Mouse (Mus musculus) MEL (cell line): Measurements from ENCODE around the gene Tmc6. TPM values are rescaled to one million over a fixed set of nuclear protein-coding genes. Genes with fewer than 3 reads are reported as not detected.

ENCODE experiments used
- DNase-seq: peaks from one replicate; pipeline ENCODE4 v3.0.0; 2011; ENCODE audit warnings: low read depth, low spot score
- H3K27ac ChIP-seq: 2 replicates; pipeline ENCODE4 v1.5.1; 2012; ENCODE audit warnings: low read depth, mild to moderate bottlenecking, control low read depth, low read length, moderate library complexity; ENCODE audit not compliant: control insufficient read depth
- H3K27me3 ChIP-seq, 2 experiments: fragments of 150-350 bp in 1 of 2; sonication (generic) in 1 of 2; 2 replicates each; pipeline ENCODE4 v1.6.1; 2012; ENCODE audit warnings: low read length in 2 of 2, mild to moderate bottlenecking in 2 of 2, improper control_type of control experiment in 1 of 2, moderate library complexity in 1 of 2; ENCODE audit not compliant: insufficient read depth in 2 of 2, control insufficient read depth in 1 of 2
- H3K36me3 ChIP-seq, 2 experiments: 2 replicates each; pipeline ENCODE4 v1.6.1; 2012 to 2014; ENCODE audit warnings: low read length in 2 of 2, improper control_type of control experiment in 1 of 2, inconsistent platforms in 1 of 2, mild to moderate bottlenecking in 1 of 2; ENCODE audit not compliant: insufficient read depth in 2 of 2, control insufficient read depth in 1 of 2
- H3K4me1 ChIP-seq, 2 experiments: fragments of 150-350 bp in 1 of 2; sonication (generic) in 1 of 2; 2 replicates each; pipeline ENCODE4 v1.6.1; 2012; ENCODE audit warnings: low read length in 2 of 2, improper control_type of control experiment in 1 of 2, mild to moderate bottlenecking in 1 of 2; ENCODE audit not compliant: insufficient read depth in 2 of 2, control insufficient read depth in 1 of 2
- H3K4me3 ChIP-seq, 2 experiments: fragments of 150-350 bp in 1 of 2; sonication (generic) in 1 of 2; 2 replicates each; pipeline ENCODE4 v1.5.1; 2012; ENCODE audit warnings: low read depth in 2 of 2, low read length in 2 of 2, mild to moderate bottlenecking in 2 of 2, moderate library complexity in 2 of 2, control low read depth in 1 of 2, improper control_type of control experiment in 1 of 2; ENCODE audit not compliant: control insufficient read depth in 1 of 2, insufficient read depth in 1 of 2
- H3K79me2 ChIP-seq: 2 replicates; pipeline ENCODE4 v1.6.1; 2012; ENCODE audit warnings: mild to moderate bottlenecking, low read length, moderate library complexity; ENCODE audit not compliant: control insufficient read depth, poor library complexity, insufficient read depth
- H3K9ac ChIP-seq: 2 replicates; pipeline ENCODE4 v1.6.1; 2012; ENCODE audit warnings: low read depth, mild to moderate bottlenecking, control low read depth, low read length, moderate library complexity; ENCODE audit not compliant: control insufficient read depth, poor library complexity, severe bottlenecking
- H3K9me3 ChIP-seq: fragments of 150-350 bp; sonication (generic); replicated peaks from 2 replicates; pipeline ENCODE4 v1.6.1; 2012; ENCODE audit warnings: mild to moderate bottlenecking, low read length, improper control_type of control experiment, moderate library complexity; ENCODE audit not compliant: insufficient read depth
- BHLHE40 ChIP-seq: IDR thresholded peaks from 2 replicates; pipeline ENCODE4 v1.6.1; 2012; ENCODE audit warnings: low read depth, mild to moderate bottlenecking, inconsistent platforms, low read length, improper control_type of control experiment, borderline replicate concordance
- CHD1 ChIP-seq: IDR thresholded peaks from 2 replicates; pipeline ENCODE4 v1.6.1; 2012; ENCODE audit warnings: low read depth, mild to moderate bottlenecking, inconsistent platforms, low read length, improper control_type of control experiment
- EP300 ChIP-seq, 2 experiments: IDR thresholded peaks; 2 replicates each; pipeline ENCODE4 v1.6.1; 2011; ENCODE audit warnings: improper control_type of control experiment in 2 of 2, low read length in 2 of 2, low read depth in 1 of 2, mild to moderate bottlenecking in 1 of 2
- ETS1 ChIP-seq: IDR thresholded peaks from 2 replicates; pipeline ENCODE4 v1.6.1; 2012; ENCODE audit warnings: low read depth, mild to moderate bottlenecking, inconsistent platforms, low read length, improper control_type of control experiment, moderate library complexity
- HCFC1 ChIP-seq: IDR thresholded peaks from 2 replicates; pipeline ENCODE4 v1.6.1; 2012; ENCODE audit warnings: low read depth, mild to moderate bottlenecking, inconsistent platforms, low read length, improper control_type of control experiment, moderate library complexity
- MAFK ChIP-seq: IDR thresholded peaks from 2 replicates; pipeline ENCODE4 v1.6.1; 2011; ENCODE audit warnings: low read depth, mild to moderate bottlenecking, low read length, improper control_type of control experiment, borderline replicate concordance
- MEF2A ChIP-seq: IDR thresholded peaks from 2 replicates; pipeline ENCODE4 v1.6.1; 2014; ENCODE audit warnings: low read depth, mild to moderate bottlenecking, inconsistent platforms, low read length, improper control_type of control experiment; ENCODE audit not compliant: poor library complexity, insufficient replicate concordance, severe bottlenecking; ENCODE audit errors: extremely low read depth
- MYB ChIP-seq: IDR thresholded peaks from 2 replicates; pipeline ENCODE4 v1.6.1; 2011; ENCODE audit warnings: mild to moderate bottlenecking, low read depth, low read length, improper control_type of control experiment
- POLR2A ChIP-seq, 2 experiments: IDR thresholded peaks; 2 replicates each; pipeline ENCODE4 v1.6.1; 2011 to 2012; ENCODE audit warnings: low read length in 2 of 2, mild to moderate bottlenecking in 2 of 2, control low read depth in 1 of 2, improper control_type of control experiment in 1 of 2, low read depth in 1 of 2, moderate library complexity in 1 of 2; ENCODE audit not compliant: control insufficient read depth in 1 of 2, insufficient read depth in 1 of 2, poor library complexity in 1 of 2
- POLR2AphosphoS2 ChIP-seq: IDR thresholded peaks from 2 replicates; pipeline ENCODE4 v1.6.1; 2011; ENCODE audit warnings: low read length, improper control_type of control experiment
- POLR2AphosphoS5 ChIP-seq: IDR thresholded peaks from 2 replicates; pipeline ENCODE4 v1.6.1; 2012; ENCODE audit warnings: low read depth, borderline replicate concordance, mild to moderate bottlenecking, inconsistent platforms, low read length, moderate library complexity, mixed read lengths
- RAD21 ChIP-seq: IDR thresholded peaks from 2 replicates; pipeline ENCODE4 v1.6.1; 2011; ENCODE audit warnings: mild to moderate bottlenecking, low read depth, low read length, improper control_type of control experiment
- RCOR1 ChIP-seq: IDR thresholded peaks from 2 replicates; pipeline ENCODE4 v1.6.1; 2012; ENCODE audit warnings: low read depth, mild to moderate bottlenecking, inconsistent platforms, low read length, improper control_type of control experiment
- SIN3A ChIP-seq: IDR thresholded peaks from 2 replicates; pipeline ENCODE4 v1.6.1; 2012; ENCODE audit warnings: low read length, improper control_type of control experiment, inconsistent platforms
- SMC3 ChIP-seq: IDR thresholded peaks from 2 replicates; pipeline ENCODE4 v1.6.1; 2011; ENCODE audit warnings: low read depth, low read length, improper control_type of control experiment
- UBTF ChIP-seq: IDR thresholded peaks from 2 replicates; pipeline ENCODE4 v1.6.1; 2012; ENCODE audit warnings: low read depth, mild to moderate bottlenecking, inconsistent platforms, low read length, improper control_type of control experiment, moderate library complexity, borderline replicate concordance; ENCODE audit not compliant: insufficient read depth
- ZC3H11A ChIP-seq: IDR thresholded peaks from 2 replicates; pipeline ENCODE4 v1.6.1; 2012; ENCODE audit warnings: low read depth, mild to moderate bottlenecking, inconsistent platforms, low read length, improper control_type of control experiment
- ZKSCAN1 ChIP-seq: IDR thresholded peaks from 2 replicates; pipeline ENCODE4 v1.6.1; 2012; ENCODE audit warnings: low read depth, mild to moderate bottlenecking, inconsistent platforms, low read length, improper control_type of control experiment, moderate library complexity
- ZMIZ1 ChIP-seq: IDR thresholded peaks from 2 replicates; pipeline ENCODE4 v1.6.1; 2012; ENCODE audit warnings: low read depth, mild to moderate bottlenecking, inconsistent platforms, low read length, improper control_type of control experiment, moderate library complexity
- ZNF384 ChIP-seq: IDR thresholded peaks from 2 replicates; pipeline ENCODE4 v1.6.1; 2012; ENCODE audit warnings: low read depth, mild to moderate bottlenecking, inconsistent platforms, low read length, improper control_type of control experiment
- polyA plus RNA-seq, 2 experiments: library from polyadenylated mRNA; stranded (reverse) in 1 of 2; unstranded in 1 of 2; fragments of >175 nt in 1 of 2; fragments of >200 nt in 1 of 2; gene quantifications; 2 replicates each; pipeline versions ENCODE4 v1.2.1 to v1.2.4; 2012; ENCODE audit warnings: low replicate concordance in 2 of 2, low read depth in 1 of 2; ENCODE audit not compliant: insufficient read length in 2 of 2, insufficient read depth in 1 of 2, missing spikeins in 1 of 2
- total RNA-seq: library from RNA; depleted of rRNA; stranded (reverse); fragments of 300-350 nt; gene quantifications from 2 replicates; pipeline ENCODE4 v1.2.3, GENCODE M21; 2012

Tmc6 gene
- total and polyA plus RNA-seq, 3 experiments = 48.8 to 61.2 TPM; not detected in 1

DNA sequence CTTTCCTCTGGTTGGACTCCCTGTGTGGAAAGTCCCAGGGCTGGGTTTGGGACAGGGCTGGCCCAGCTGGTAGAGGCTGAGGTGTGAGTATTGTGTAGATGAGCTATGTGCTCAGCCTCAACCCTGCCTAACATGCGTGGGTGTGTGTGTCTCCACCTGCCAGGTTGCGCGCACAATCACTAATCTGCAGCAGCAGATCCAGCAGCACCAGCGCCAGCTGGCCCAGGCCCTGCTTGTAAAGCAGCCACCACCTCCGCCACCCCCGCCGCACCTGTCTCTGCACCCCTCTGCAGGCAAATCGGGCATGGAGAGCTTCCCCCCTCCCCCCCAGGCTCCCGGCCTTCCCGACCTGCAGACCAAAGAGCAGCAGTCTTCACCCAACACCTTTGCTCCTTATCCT is 32.6 kb downstream of the Tmc6 start:
- H3K4me3 ChIP-seq = no peak overlapping the region
- no peak overlapping the region for H3K9ac ChIP-seq
- TF ChIP-seq ZKSCAN1 (no peak), SIN3A (no peak), BHLHE40 (no peak), HCFC1 (no peak), ZNF384 (no peak), MYB (no peak), RCOR1 (no peak)
- H3K9me3 ChIP-seq = no peaks in the 10 kb centered on the region
- H3K27ac ChIP-seq = no peak overlapping the region
- H3K27me3 ChIP-seq = no peaks in the 10 kb centered on the region
- no peaks in the 10 kb centered on the region for H3K79me2 ChIP-seq
- no peak for DNase-seq
- no peaks in the 10 kb centered on the region for H3K4me1 ChIP-seq
- peaks cover 0 to 43% of the 10 kb centered on the region in 2 experiments; a peak in 2 of 4 replicates for H3K36me3 ChIP-seq

GRCm38 (mm10) chr11:117748628-117749027 is 33.4 kb downstream of the Tmc6 start:
- no peaks in the 10 kb centered on the region for H3K9me3 ChIP-seq
- TF ChIP-seq ZMIZ1 (no peak), RAD21 (no peak), ETS1 (no peak)

GRCm38 (mm10) chr11:117743454-117744030 is 38.5 kb downstream of the Tmc6 start:
- DNase-seq = no peak
- H3K4me3 ChIP-seq = no peak overlapping the region
- no peaks in the 10 kb centered on the region for H3K79me2 ChIP-seq
- H3K27ac ChIP-seq = no peak overlapping the region
- no peaks in the 10 kb centered on the region for H3K27me3 ChIP-seq
- no peak for TF ChIP-seq ZC3H11A
- no peak for TF ChIP-seq ETS1
- TF ChIP-seq CHD1 = no peak
- no peak for TF ChIP-seq RAD21
- no peak for TF ChIP-seq UBTF
- TF ChIP-seq MAFK = no peak
- TF ChIP-seq POLR2AphosphoS5 = no peak
- no peak for TF ChIP-seq MEF2A
- no peak for TF ChIP-seq POLR2AphosphoS2
- no peak for TF ChIP-seq ZMIZ1
- TF ChIP-seq EP300 (IDR thresholded peaks at IDR 0.05; ENCODE audit: low read depth in 1 of 2, low read length in 2 of 2) = no peak
- TF ChIP-seq HCFC1 = no peak
- no peak for TF ChIP-seq SMC3
- no peak for TF ChIP-seq POLR2A (IDR thresholded peaks at IDR 0.05; ENCODE audit: control insufficient read depth in 1 of 2, insufficient read depth in 1 of 2, low read depth in 1 of 2, low read length in 2 of 2, poor library complexity in 1 of 2)
- no peak for TF ChIP-seq MYB
- H3K9ac ChIP-seq = no peak overlapping the region
- peaks cover 0 to 39% of the 10 kb centered on the region in 2 experiments; a peak in 2 of 4 replicates for H3K36me3 ChIP-seq
- no peaks in the 10 kb centered on the region for H3K4me1 ChIP-seq
- no peaks in the 10 kb centered on the region for H3K9me3 ChIP-seq

More at GRCm38 (mm10) chr11:117748628-117749027, 33.4 kb downstream of the Tmc6 start:
- Histone ChIP-seq H3K4me3 (no peak overlapping the region), H3K36me3 (peaks cover 0 to 43% of the 10 kb centered on the region in 2 experiments; a peak in 2 of 4 replicates), H3K27me3 (no peaks in the 10 kb centered on the region), H3K9ac (no peak overlapping the region), H3K27ac (no peak overlapping the region), H3K4me1 (no peaks in the 10 kb centered on the region), H3K79me2 (no peaks in the 10 kb centered on the region)
- no peak for DNase-seq
